ENCODE assay signal across 12 mouse cellular contexts in the genomic region with DNA sequence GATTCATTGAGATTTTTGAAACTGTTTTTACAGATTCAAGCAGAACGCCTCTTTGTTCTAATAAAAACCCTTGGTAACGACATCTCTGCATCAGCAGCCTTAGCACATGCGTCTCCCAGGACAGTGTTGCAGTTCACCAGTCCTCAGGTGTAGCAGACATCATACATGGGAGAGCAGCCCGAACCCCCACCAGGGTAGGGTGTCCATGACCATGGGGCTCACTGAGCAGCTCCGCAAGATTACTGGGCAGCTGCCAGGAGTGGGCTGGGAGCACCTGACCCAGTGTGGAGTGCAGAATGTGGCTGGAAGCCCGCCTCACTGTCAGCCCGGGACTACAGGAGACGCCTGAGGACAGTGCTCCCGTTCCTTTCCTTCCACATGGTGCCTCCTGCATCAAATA. TPM values are rescaled to one million over a fixed set of nuclear protein-coding genes. Genes with fewer than 3 reads are reported as not detected.
DNase-seq lines count a peak whose midpoint lies in the region; TF ChIP-seq lines count a peak whose summit lies in the region.
"Had no signal": no experiment of that assay in that cellular context is flagged by ENCODE, and none has a peak within 500 bp of the region (broad histone marks: within the 10 kb centered on the region; RNA-seq: fewer than 3 reads in every experiment).

No protein-coding gene starts in this region.

- no peak overlapping the region for H3K4me3 ChIP-seq in gastrocnemius, adult 2 months

- DNase-seq in gastrocnemius, adult 2 months = peak; percentile 38
- DNase-seq in gastrocnemius, postnatal 4 days (ENCODE audit: low spot score in 2 of 2) = no peak
- peak; percentile 43 for DNase-seq in lung, postnatal 36 days
- DNase-seq in lung, postnatal 4 days = no peak
- DNase-seq in kidney, postnatal 14 days = peak; percentile 73
- DNase-seq in yolk sac, embryonic 10.5 days (ENCODE audit: low spot score) = peak; percentile 8
- no peak for DNase-seq in layer of hippocampus, adult 9-10 months (ENCODE audit: low spot score)
- DNase-seq in gastrocnemius, adult 18-20 months (ENCODE audit: low spot score) = no peak
- DNase-seq: adrenal gland, postnatal 36 days; heart, adult 18-20 months; lung, embryonic 14.5 days had no signal

- intact Hi-C loops in gastrocnemius, adult 2 months (cut with DNase I) = no loop called here

- TF ChIP-seq CTCF in gastrocnemius, adult 2 months (IDR thresholded peaks at IDR 0.05) = no peak

- no peak overlapping the region for H3K27ac ChIP-seq in gastrocnemius, adult 2 months

RNA-seq across cellular contexts. Expression of gene Smim1, which starts 4.6 kb away (rescaled TPM):
- total RNA-seq in gastrocnemius, adult 2 months (2021) = 1 to 10 TPM; 2.0 to 2.3 TPM
- total RNA-seq in gastrocnemius, postnatal 4 days (2021) = 10 to 100 TPM; 27.2 to 37.8 TPM
- 1 to 10 TPM; 1.4 to 2.2 TPM for total RNA-seq in gastrocnemius, adult 18-20 months (2021)

RNA-seq across cellular contexts. Expression of gene Lrrc47, which starts 9.9 kb away (rescaled TPM):
- total RNA-seq in gastrocnemius, adult 2 months (2021) = 10 to 100 TPM; 24.4 to 29.0 TPM
- 10 to 100 TPM; 38.6 to 40.1 TPM for total RNA-seq in gastrocnemius, postnatal 4 days (2021)
- 10 to 100 TPM; 26.3 to 27.8 TPM for total RNA-seq in gastrocnemius, adult 18-20 months (2021)

RNA-seq across cellular contexts. Expression of gene Ccdc27, which starts 21.0 kb away (rescaled TPM):
- not detected for total RNA-seq in gastrocnemius, adult 2 months (2021)
- not detected for total RNA-seq in gastrocnemius, postnatal 4 days (2021)
- total RNA-seq in gastrocnemius, adult 18-20 months (2021) = not detected
- total RNA-seq: adrenal gland, postnatal 36 days; heart, adult 18-20 months; heart, postnatal 10 days had no signal

RNA-seq across cellular contexts. Expression of gene Cep104, which starts 46.4 kb away (rescaled TPM):
- 10 to 100 TPM; 28.3 to 30.0 TPM for total RNA-seq in gastrocnemius, adult 2 months (2021)
- total RNA-seq in gastrocnemius, postnatal 4 days (2021) = 10 to 100 TPM; 15.7 to 15.9 TPM
- total RNA-seq in gastrocnemius, adult 18-20 months (2021) = 10 to 100 TPM; 26.5 to 27.9 TPM

RNA-seq across cellular contexts. Expression of gene Dffb, which starts 46.5 kb away (rescaled TPM):
- 1 to 10 TPM; 1.0 to 2.6 TPM for total RNA-seq in gastrocnemius, adult 2 months (2021)
- 1 to 10 TPM; 5.8 to 7.9 TPM for total RNA-seq in gastrocnemius, postnatal 4 days (2021)
- total RNA-seq in gastrocnemius, adult 18-20 months (2021) = under 1 TPM; 0.74 to 0.98 TPM

Comparison
In these comparisons a context has a peak if more than half of its experiments do, and no peak if none do; other contexts are left out.
1. DNase-seq: peak in gastrocnemius, adult 2 months (single experiment), lung, postnatal 36 days (single experiment), kidney, postnatal 14 days (single experiment) and yolk sac, embryonic 10.5 days (single experiment); none in gastrocnemius, postnatal 4 days (0 of 2), lung, postnatal 4 days (0 of 2), layer of hippocampus, adult 9-10 months (single experiment) and gastrocnemius, adult 18-20 months (single experiment).
2. RNA of gene Smim1, which starts 4.6 kb away (total RNA-seq): 27.2 to 37.8 TPM in gastrocnemius, postnatal 4 days; 2.0 to 2.3 TPM in gastrocnemius, adult 2 months and 1.4 to 2.2 TPM in gastrocnemius, adult 18-20 months; every median in the first group is over 4 times any median in the second.